ENCODE assay signal across 10 mouse cellular contexts in genomic region chr13:106998671-106999070, GRCm38 (mm10). TPM values are rescaled to one million over a fixed set of nuclear protein-coding genes. Genes with fewer than 3 reads are reported as not detected.
DNase-seq lines count a peak whose midpoint lies in the region; ATAC-seq and TF ChIP-seq lines count a peak whose summit lies in the region.
"Had no signal": no experiment of that assay in that cellular context is flagged by ENCODE, and none has a peak within 500 bp of the region (broad histone marks: within the 10 kb centered on the region; RNA-seq: fewer than 3 reads in every experiment).

No protein-coding gene starts in this region.

- H3K9ac ChIP-seq in MEL (ENCODE audit: control insufficient read depth, low read depth, low read length, poor library complexity, severe bottlenecking): no peak overlapping the region
- no peak overlapping the region for H3K9ac ChIP-seq in intestine, postnatal 0 days (ENCODE audit: low read depth, low read length)
- no peak overlapping the region for H3K9ac ChIP-seq in forebrain, embryonic 14.5 days (ENCODE audit: low read length)

- H3K4me3 ChIP-seq in MEL (ENCODE audit: control insufficient read depth in 1 of 2, insufficient read depth in 1 of 2, low read depth in 2 of 2, low read length in 2 of 2): no peak overlapping the region
- H3K4me3 ChIP-seq in intestine, postnatal 0 days (ENCODE audit: low read depth, low read length): no peak overlapping the region
- H3K4me3 ChIP-seq in forebrain, embryonic 14.5 days (ENCODE audit: low read depth, low read length): no peak overlapping the region
- H3K4me3 ChIP-seq: heart, adult 2 months; myocyte had no signal

- H3K4me1 ChIP-seq in MEL (ENCODE audit: control insufficient read depth in 1 of 2, insufficient read depth in 2 of 2, low read length in 2 of 2): peaks cover 28 to 29% of the 10 kb centered on the region in 2 experiments
- H3K4me1 ChIP-seq in intestine, postnatal 0 days (replicated peaks; ENCODE audit: control insufficient read depth, insufficient read depth, low read length): no peaks in the 10 kb centered on the region
- H3K4me1 ChIP-seq in forebrain, embryonic 14.5 days (ENCODE audit: control insufficient read depth, insufficient read depth, low read length): no peaks in the 10 kb centered on the region

- peak; percentile 99 for ATAC-seq in intestine, postnatal 0 days
- ATAC-seq in monocyte, adult 5-6 weeks (replicated peaks; ENCODE audit: insufficient number of reproducible peaks, low FRiP score, low TSS enrichment, poor library complexity, severe bottlenecking): peak; percentile 89
- ATAC-seq in forebrain, embryonic 14.5 days: no peak

- H3K27me3 ChIP-seq in MEL (ENCODE audit: control insufficient read depth in 1 of 2, insufficient read depth in 2 of 2, low read length in 2 of 2): no peaks in the 10 kb centered on the region
- H3K27me3 ChIP-seq in intestine, postnatal 0 days (replicated peaks; ENCODE audit: control insufficient read depth, insufficient read depth, low read length): no peaks in the 10 kb centered on the region
- H3K27me3 ChIP-seq in forebrain, embryonic 14.5 days (replicated peaks; ENCODE audit: control insufficient read depth, insufficient read depth, low read length): no peaks in the 10 kb centered on the region

- TF ChIP-seq CTCF in MEL (IDR thresholded peaks at IDR 0.05 in 2 of 3, conservative IDR thresholded peaks at IDR 0.05 in 1 of 3; ENCODE audit: control insufficient read depth in 1 of 3, insufficient read depth in 1 of 3, low read depth in 2 of 3, low read length in 3 of 3, poor library complexity in 1 of 3, severe bottlenecking in 1 of 3): no peak
- peak; percentile 18; the same call in 1 of the 2 replicates for TF ChIP-seq CTCF in intestine, postnatal 0 days (IDR thresholded peaks at IDR 0.05; ENCODE audit: low read depth)

- peaks cover 58% of the 10 kb centered on the region for H3K79me2 ChIP-seq in MEL (ENCODE audit: control insufficient read depth, insufficient read depth, low read length, poor library complexity)

- peak; percentile 70 for DNase-seq in A20 (ENCODE audit: low read depth, low spot score)
- DNase-seq in MEL (ENCODE audit: low read depth, low spot score): peak; percentile 91
- DNase-seq in adrenal gland, postnatal 14 days: no peak
- DNase-seq in forebrain, embryonic 14.5 days (ENCODE audit: low spot score): no peak
- no peak for DNase-seq in right cerebral cortex, postnatal 4 days
- no peak for DNase-seq in left cerebral cortex, postnatal 25 days (ENCODE audit: low spot score in 2 of 2)

- intact Hi-C loops in left cerebral cortex, postnatal 25 days (cut with DNase I): no loop called here

- no peak for TF ChIP-seq POLR2A in MEL (IDR thresholded peaks at IDR 0.05; ENCODE audit: control insufficient read depth in 1 of 2, insufficient read depth in 1 of 2, low read depth in 1 of 2, low read length in 2 of 2, poor library complexity in 1 of 2)

- peak overlapping the region; percentile 42 for H3K27ac ChIP-seq in MEL (ENCODE audit: control insufficient read depth, low read depth, low read length)
- H3K27ac ChIP-seq in intestine, postnatal 0 days (ENCODE audit: low read depth, low read length): peak overlapping the region; percentile 50; the same call in 1 of the 2 replicates
- H3K27ac ChIP-seq in forebrain, embryonic 14.5 days (ENCODE audit: low read depth, low read length): no peak overlapping the region
- H3K27ac ChIP-seq: heart, adult 2 months had no signal

- TF ChIP-seq RAD21 in MEL (IDR thresholded peaks at IDR 0.05; ENCODE audit: low read depth, low read length): no peak

- H3K4me2 ChIP-seq in intestine, postnatal 0 days (replicated peaks; ENCODE audit: low read depth): no peak overlapping the region
- no peak overlapping the region for H3K4me2 ChIP-seq in forebrain, embryonic 14.5 days (ENCODE audit: low read length)

- peaks cover 4 to 36% of the 10 kb centered on the region in 2 experiments for H3K36me3 ChIP-seq in MEL (ENCODE audit: control insufficient read depth in 1 of 2, insufficient read depth in 2 of 2, low read length in 2 of 2)
- no peaks in the 10 kb centered on the region for H3K36me3 ChIP-seq in intestine, postnatal 0 days (ENCODE audit: control insufficient read depth, insufficient read depth)
- H3K36me3 ChIP-seq in forebrain, embryonic 14.5 days (ENCODE audit: control insufficient read depth, insufficient read depth, low read length): no peaks in the 10 kb centered on the region

- TF ChIP-seq EP300 in MEL (IDR thresholded peaks at IDR 0.05; ENCODE audit: low read depth in 1 of 2, low read length in 2 of 2): peak; percentile 89 to 96

- WGBS in intestine, postnatal 0 days: 31% methylated on average over 5 of the region's 5 CpGs
- WGBS in forebrain, embryonic 14.5 days: 92% methylated on average over 5 of the region's 5 CpGs

- H3K9me3 ChIP-seq in MEL (replicated peaks; ENCODE audit: insufficient read depth, low read length): no peaks in the 10 kb centered on the region
- H3K9me3 ChIP-seq in intestine, postnatal 0 days (ENCODE audit: control insufficient read depth): no peaks in the 10 kb centered on the region
- H3K9me3 ChIP-seq in forebrain, embryonic 14.5 days (replicated peaks; ENCODE audit: control insufficient read depth, low read length): no peaks in the 10 kb centered on the region

TF ChIP-seq in MEL, 35 proteins besides CTCF, POLR2A, EP300 and RAD21 (continues in another document):
- TF ChIP-seq TBP (IDR thresholded peaks at IDR 0.05; ENCODE audit: low read depth, low read length): 0 out of 2 replicates have a peak, but pooled peaks have one; percentile 10
- TF ChIP-seq ZC3H11A (IDR thresholded peaks at IDR 0.05; ENCODE audit: low read depth, low read length): no peak
- TF ChIP-seq ETS1 (IDR thresholded peaks at IDR 0.05; ENCODE audit: low read depth, low read length): peak; percentile 90
- peak; percentile 92 for TF ChIP-seq MYC (IDR thresholded peaks at IDR 0.05; ENCODE audit: low read depth, low read length)
- no peak for TF ChIP-seq MAZ (IDR thresholded peaks at IDR 0.05; ENCODE audit: low read depth, low read length)
- peak; percentile 89 for TF ChIP-seq TCF12 (IDR thresholded peaks at IDR 0.05; ENCODE audit: low read depth, low read length)
- no peak for TF ChIP-seq CHD2 (IDR thresholded peaks at IDR 0.05; ENCODE audit: low read length)
- TF ChIP-seq NELFE (IDR thresholded peaks at IDR 0.05; ENCODE audit: low read depth, low read length): no peak
- no peak for TF ChIP-seq ZMIZ1 (IDR thresholded peaks at IDR 0.05; ENCODE audit: low read depth, low read length)
- peak; percentile 65 for TF ChIP-seq HCFC1 (IDR thresholded peaks at IDR 0.05; ENCODE audit: low read depth, low read length)
- peak; percentile 78 for TF ChIP-seq BHLHE40 (IDR thresholded peaks at IDR 0.05; ENCODE audit: borderline replicate concordance, low read depth, low read length)
- no peak for TF ChIP-seq USF2 (IDR thresholded peaks at IDR 0.05; ENCODE audit: borderline replicate concordance in 1 of 2, insufficient read depth in 1 of 2, low read depth in 1 of 2, low read length in 2 of 2)
- TF ChIP-seq JUND (IDR thresholded peaks at IDR 0.05; ENCODE audit: low read depth, low read length): peak; percentile 75
- no peak for TF ChIP-seq POLR2AphosphoS5 (IDR thresholded peaks at IDR 0.05; ENCODE audit: borderline replicate concordance, low read depth, low read length)
- TF ChIP-seq ZNF384 (IDR thresholded peaks at IDR 0.05; ENCODE audit: low read depth, low read length): peak; percentile 60
- no peak for TF ChIP-seq MEF2A (IDR thresholded peaks at IDR 0.05; ENCODE audit: extremely low read depth, insufficient replicate concordance, low read depth, low read length, poor library complexity, severe bottlenecking)
- no peak for TF ChIP-seq SMC3 (IDR thresholded peaks at IDR 0.05; ENCODE audit: low read depth, low read length)
- TF ChIP-seq E2F4 (IDR thresholded peaks at IDR 0.05; ENCODE audit: borderline replicate concordance, low read depth, low read length): no peak
- peak; percentile 54; the same call in 1 of the 2 replicates for TF ChIP-seq MYB (IDR thresholded peaks at IDR 0.05; ENCODE audit: low read depth, low read length)
- TF ChIP-seq USF1 (IDR thresholded peaks at IDR 0.05; ENCODE audit: low read depth, low read length): no peak
- TF ChIP-seq POLR2AphosphoS2 (IDR thresholded peaks at IDR 0.05; ENCODE audit: low read length): no peak
- peak; percentile 88 for TF ChIP-seq ELF1 (IDR thresholded peaks at IDR 0.05; ENCODE audit: low read depth, low read length)
- no peak for TF ChIP-seq CHD1 (IDR thresholded peaks at IDR 0.05; ENCODE audit: low read depth, low read length)
- peak; percentile 94 for TF ChIP-seq SIN3A (IDR thresholded peaks at IDR 0.05; ENCODE audit: low read length)
- no peak for TF ChIP-seq GABPA (IDR thresholded peaks at IDR 0.05; ENCODE audit: low read depth, low read length)
- TF ChIP-seq GATA1 (IDR thresholded peaks at IDR 0.05; ENCODE audit: low read depth, low read length): peak; percentile 93
- TF ChIP-seq RCOR1 (IDR thresholded peaks at IDR 0.05; ENCODE audit: low read depth, low read length): peak; percentile 94
- peak; percentile 73 for TF ChIP-seq MAFK (IDR thresholded peaks at IDR 0.05; ENCODE audit: borderline replicate concordance, low read depth, low read length)

RNA-seq across cellular contexts. Expression of gene Kif2a, which starts 23.3 kb away (rescaled TPM):
- total RNA-seq in MEL (2012; rRNA removed): 18.0 and 31.8 TPM in 2 replicates
- 100 to 1,000 TPM; 135 to 310 TPM for polyA plus RNA-seq in MEL (2012; ENCODE audit: insufficient read depth in 1 of 2, insufficient read length in 2 of 2, low read depth in 1 of 2, low replicate concordance in 2 of 2, missing spikeins in 1 of 2)
- 20.6 and 23.1 TPM in 2 replicates for polyA plus RNA-seq in intestine, postnatal 0 days (2015; fragmentation: Nextera tagmentation; extraction: Ambion mirVana)
- total RNA-seq in monocyte, adult 5-6 weeks (2017): 10.7 to 49.6 TPM (median 27.6 TPM) in 3 replicates
- total RNA-seq in adrenal gland, postnatal 14 days (2021): 38.1 and 47.7 TPM in 2 replicates
- polyA plus RNA-seq in forebrain, embryonic 14.5 days (2014; fragmentation: Nextera tagmentation; extraction: Ambion mirVana): 31.6 and 33.3 TPM in 2 replicates
- 100 to 1,000 TPM in 1 of 2 experiments, 10 to 100 TPM in 1; 97.7 to 111 TPM for total RNA-seq in left cerebral cortex, postnatal 25 days (2021)

RNA-seq across cellular contexts. Expression of gene Dimt1, which starts 51.7 kb away (rescaled TPM):
- total RNA-seq in MEL (2012; rRNA removed): 32.0 and 35.2 TPM in 2 replicates
- polyA plus RNA-seq in MEL (2012; ENCODE audit: insufficient read depth in 1 of 2, insufficient read length in 2 of 2, low read depth in 1 of 2, low replicate concordance in 2 of 2, missing spikeins in 1 of 2): 10 to 100 TPM in 1 of 2 experiments, not detected in 1; 49.1 TPM
- 10.1 and 11.6 TPM in 2 replicates for polyA plus RNA-seq in intestine, postnatal 0 days (2015; fragmentation: Nextera tagmentation; extraction: Ambion mirVana)
- total RNA-seq in monocyte, adult 5-6 weeks (2017): 11.1 to 17.2 TPM (median 14.4 TPM) in 3 replicates
- total RNA-seq in adrenal gland, postnatal 14 days (2021): 17.0 and 17.5 TPM in 2 replicates
- 47.6 and 52.2 TPM in 2 replicates for polyA plus RNA-seq in forebrain, embryonic 14.5 days (2014; fragmentation: Nextera tagmentation; extraction: Ambion mirVana)
- total RNA-seq in left cerebral cortex, postnatal 25 days (2021): 10 to 100 TPM; 23.3 to 23.4 TPM

Comparison
In these comparisons a context has a peak if more than half of its experiments do, and no peak if none do; other contexts are left out.
1. DNase-seq: peak in A20 (single experiment) and MEL (single experiment); none in adrenal gland, postnatal 14 days (single experiment), forebrain, embryonic 14.5 days (single experiment), right cerebral cortex, postnatal 4 days (single experiment) and left cerebral cortex, postnatal 25 days (0 of 2).